Mouse (Mus musculus) heart, postnatal 4 days (tissue): ENCODE measurements around the gene Gm3012. TPM values are rescaled to one million over a fixed set of nuclear protein-coding genes. Genes with fewer than 3 reads are reported as not detected.
"Not testable (repeated sequence)": the region's sequence is repeated elsewhere in the genome, so short reads cannot be mapped to it uniquely, and the experiment has no call there.

Source experiments
- DNase-seq: peaks from one replicate; pipeline ENCODE4 v3.0.0; 2021
- total RNA-seq, 2 experiments: library from RNA; stranded (reverse); gene quantifications; 2 replicates each; pipeline ENCODE4 v1.2.3; 2021

The Gm3012 gene
- total RNA-seq, result not detected

DNA sequence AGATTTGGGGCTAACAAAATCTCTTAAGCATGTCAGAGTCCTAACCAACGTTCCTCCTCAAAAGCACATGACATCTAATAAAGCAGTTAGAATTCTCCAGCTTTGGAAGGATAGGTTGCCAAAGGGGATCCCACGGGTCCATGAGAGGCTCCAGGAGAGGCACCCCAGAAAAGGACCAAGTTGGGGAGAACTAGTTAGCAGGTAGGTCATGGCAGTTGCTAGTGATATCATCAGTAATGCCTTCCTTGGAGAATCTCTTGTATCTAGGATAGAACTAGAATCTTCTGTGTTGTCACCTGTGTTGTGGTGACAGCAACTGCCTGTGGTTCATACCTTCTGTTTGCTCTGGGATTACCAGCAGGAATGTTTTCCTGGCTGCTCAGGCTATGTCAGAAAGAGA lies at the start of gene Gm3012:
TSS of gene Gm3012 (plus strand) at position 301 of the 400 bp plus-strand sequence.
- DNase-seq, result not testable (repeated sequence)

DNA sequence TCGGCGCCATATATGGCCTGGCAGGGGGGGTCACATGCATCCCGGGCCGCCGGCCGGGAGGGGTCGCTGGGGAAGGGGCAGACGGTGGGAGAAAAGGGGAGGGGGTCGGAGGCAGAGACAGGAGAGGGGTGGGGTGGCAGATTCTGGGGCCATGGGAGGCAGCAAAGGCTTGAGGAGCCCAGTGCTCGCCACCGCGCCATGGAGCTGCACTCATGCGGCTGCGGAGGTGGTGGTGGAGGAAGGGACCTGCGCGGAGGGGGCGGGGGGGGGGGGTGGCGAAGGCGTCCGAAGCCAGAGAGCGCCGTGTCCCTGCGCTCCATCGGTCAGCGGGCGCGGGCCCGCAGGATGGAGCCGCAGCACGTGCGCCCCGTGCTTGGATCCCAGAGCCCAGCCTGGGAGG lies 17.4 kb downstream of the Gm3012 start, which contains the start of gene Gm3020:
TSS of gene Gm3020 (plus strand) at position 301 of the 400 bp plus-strand sequence.
- not testable (repeated sequence) for DNase-seq

DNA sequence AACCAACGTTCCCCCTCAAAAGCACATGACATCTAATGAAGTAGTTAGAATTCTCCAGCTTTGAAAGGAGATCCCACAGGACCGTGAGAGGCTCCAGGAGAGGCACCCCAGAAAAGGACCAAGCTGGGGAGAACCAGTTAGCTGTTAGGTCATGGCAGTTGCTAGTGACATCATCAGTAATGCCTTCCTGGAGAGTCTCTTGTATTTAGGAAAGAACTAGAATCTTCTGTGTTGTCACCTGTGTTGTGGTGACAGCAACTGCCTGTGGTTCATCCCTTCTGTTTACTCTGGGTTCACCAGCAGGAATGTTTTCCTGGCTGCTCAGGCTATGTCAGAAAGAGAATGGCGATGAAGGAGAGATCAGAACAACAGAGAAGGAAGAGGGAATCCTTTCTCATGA lies 54.2 kb downstream of the Gm3012 start, which contains the start of gene Gm3043:
TSS of gene Gm3043 (plus strand) at position 301 of the 400 bp plus-strand sequence.
- DNase-seq, result not testable (repeated sequence)

Other genes with a start within 250 kb of the Gm3012 start
- gene Gm10413, start 239.4 kb upstream of the Gm3012 start, total RNA-seq, result not detected
- gene Gm10409, start 221.9 kb upstream of the Gm3012 start, total RNA-seq, result 1 to 10 TPM; 1.6 TPM
- 1 to 10 TPM in 1 of 2 experiments, under 1 TPM in 1; 0.32 to 1.0 TPM for gene Gm3005, start 206.4 kb upstream of the Gm3012 start, total RNA-seq
- gene Gm10408, start 185.1 kb upstream of the Gm3012 start, total RNA-seq, result not detected
- gene Gm3020, start 17.5 kb downstream of the Gm3012 start, total RNA-seq, result 1 to 10 TPM; 1.6 TPM
- not detected for gene Gm3043, start 54.3 kb downstream of the Gm3012 start, total RNA-seq
- under 1 TPM; 0.74 to 0.83 TPM for gene Gm3002, start 175.6 kb downstream of the Gm3012 start, total RNA-seq
- under 1 TPM in 1 of 2 experiments, not detected in 1; 0.55 TPM for gene Gm3033, start 211.7 kb downstream of the Gm3012 start, total RNA-seq
- not detected for gene Gm2916, start 249.7 kb downstream of the Gm3012 start, total RNA-seq